Mouse (Mus musculus): ENCODE data around the gene Vmn1r176. TPM values are rescaled to one million over a fixed set of nuclear protein-coding genes. Genes with fewer than 3 reads are reported as not detected.
"Not testable (repeated sequence)": the region's sequence is repeated elsewhere in the genome, so short reads cannot be mapped to it uniquely, and the experiment has no call there.

Vmn1r176 gene
- polyA plus RNA-seq (2015; fragmentation: Nextera tagmentation; extraction: Ambion mirVana), result not detected in 2 replicates

- not testable (repeated sequence) for H3K36me3 ChIP-seq (ENCODE audit: poor library complexity, severe bottlenecking); H3K4me2 ChIP-seq; H3K9ac ChIP-seq; H3K27ac ChIP-seq; H3K27me3 ChIP-seq; H3K4me1 ChIP-seq; H3K9me3 ChIP-seq (replicated peaks); ATAC-seq; H3K4me3 ChIP-seq
- WGBS, result no CpG with 5 or more reads among the region's 1 CpGs
Observed at GRCm38 (mm10) chr7:23837272-23837671, at the start of gene Vmn1r176. Gene Vmn1r176, minus strand, starts transcription at chr7:23837372.

- not testable (repeated sequence) for H3K36me3 ChIP-seq (ENCODE audit: poor library complexity, severe bottlenecking); H3K4me1 ChIP-seq; H3K9me3 ChIP-seq (replicated peaks); H3K4me2 ChIP-seq; ATAC-seq; H3K9ac ChIP-seq; H3K4me3 ChIP-seq; H3K27me3 ChIP-seq; H3K27ac ChIP-seq
- WGBS, result 66% methylated on average over 4 of the region's 4 CpGs
Observed at GRCm38 (mm10) chr7:23876918-23877317, 39.7 kb upstream of the Vmn1r176 start.

- 14% methylated on average over 1 of the region's 1 CpGs for WGBS
- not testable (repeated sequence) for H3K4me2 ChIP-seq, H3K9ac ChIP-seq
Observed at GRCm38 (mm10) chr7:23866349-23866748, 29.2 kb upstream of the Vmn1r176 start, which contains the start of gene Vmn1r177. Gene Vmn1r177, minus strand, starts transcription at chr7:23866449.

GRCm38 (mm10) chr7:23810543-23810942 is 26.6 kb downstream of the Vmn1r176 start, which contains the start of gene Vmn1r175:
Gene Vmn1r175, minus strand, starts transcription at chr7:23810643.
- H3K9me3 ChIP-seq (replicated peaks), result peaks cover 11% of the 10 kb centered on the region
- H3K27me3 ChIP-seq; ATAC-seq; H3K36me3 ChIP-seq (ENCODE audit: poor library complexity, severe bottlenecking); H3K4me3 ChIP-seq; H3K9ac ChIP-seq; H3K4me2 ChIP-seq; H3K27ac ChIP-seq; H3K4me1 ChIP-seq: not testable (repeated sequence)

More at GRCm38 (mm10) chr7:23866349-23866748, 29.2 kb upstream of the Vmn1r176 start, which contains the start of gene Vmn1r177:
- not testable (repeated sequence) for H3K27ac ChIP-seq; H3K4me3 ChIP-seq; H3K27me3 ChIP-seq; H3K4me1 ChIP-seq; ATAC-seq; H3K9me3 ChIP-seq (replicated peaks); H3K36me3 ChIP-seq (ENCODE audit: poor library complexity, severe bottlenecking)

GRCm38 (mm10) chr7:23784526-23784925 is 52.6 kb downstream of the Vmn1r176 start:
- Histone ChIP-seq H3K9me3 (replicated peaks) (peaks cover 58% of the 10 kb centered on the region), H3K36me3 (ENCODE audit: poor library complexity, severe bottlenecking) (no peaks in the 10 kb centered on the region), H3K27me3 (no peaks in the 10 kb centered on the region), H3K4me1 (no peaks in the 10 kb centered on the region), H3K27ac (no peak overlapping the region), H3K4me2 (no peak overlapping the region), H3K9ac (no peak overlapping the region), H3K4me3 (no peak overlapping the region)
- WGBS, result 87% methylated on average over 6 of the region's 6 CpGs
- ATAC-seq, result no peak

Other genes with a start within 250 kb of the Vmn1r176 start
- gene Vmn1r170, start 231.2 kb downstream of the Vmn1r176 start, polyA plus RNA-seq (2015; fragmentation: Nextera tagmentation; extraction: Ambion mirVana), result not detected in 2 replicates
- not detected in 2 replicates for gene Vmn1r171, start 206.7 kb downstream of the Vmn1r176 start, polyA plus RNA-seq (2015; fragmentation: Nextera tagmentation; extraction: Ambion mirVana)
- not detected in 2 replicates for gene Vmn1r172, start 179.1 kb downstream of the Vmn1r176 start, polyA plus RNA-seq (2015; fragmentation: Nextera tagmentation; extraction: Ambion mirVana)
- gene Vmn1r173, start 136.7 kb downstream of the Vmn1r176 start, polyA plus RNA-seq (2015; fragmentation: Nextera tagmentation; extraction: Ambion mirVana), result not detected in 2 replicates
- gene Vmn1r174, start 85.1 kb downstream of the Vmn1r176 start, polyA plus RNA-seq (2015; fragmentation: Nextera tagmentation; extraction: Ambion mirVana), result not detected in 2 replicates
- gene Vmn1r175, start 26.7 kb downstream of the Vmn1r176 start, polyA plus RNA-seq (2015; fragmentation: Nextera tagmentation; extraction: Ambion mirVana), result not detected in 2 replicates
- gene Vmn1r177, start 29.1 kb upstream of the Vmn1r176 start, polyA plus RNA-seq (2015; fragmentation: Nextera tagmentation; extraction: Ambion mirVana), result not detected in 2 replicates
- gene Vmn1r178, start 54.6 kb upstream of the Vmn1r176 start, polyA plus RNA-seq (2015; fragmentation: Nextera tagmentation; extraction: Ambion mirVana), result not detected in 2 replicates
- not detected in 2 replicates for gene Vmn1r179, start 89.6 kb upstream of the Vmn1r176 start, polyA plus RNA-seq (2015; fragmentation: Nextera tagmentation; extraction: Ambion mirVana)
- gene Vmn1r180, start 113.3 kb upstream of the Vmn1r176 start, polyA plus RNA-seq (2015; fragmentation: Nextera tagmentation; extraction: Ambion mirVana), result not detected in 2 replicates
- not detected in 2 replicates for gene Vmn1r181, start 137.2 kb upstream of the Vmn1r176 start, polyA plus RNA-seq (2015; fragmentation: Nextera tagmentation; extraction: Ambion mirVana)
- gene V1rd19, start 164.3 kb upstream of the Vmn1r176 start, polyA plus RNA-seq (2015; fragmentation: Nextera tagmentation; extraction: Ambion mirVana), result not detected in 2 replicates
- gene Vmn1r183, start 215.9 kb upstream of the Vmn1r176 start, polyA plus RNA-seq (2015; fragmentation: Nextera tagmentation; extraction: Ambion mirVana), result not detected in 2 replicates
- gene Zfp180, start 244.6 kb upstream of the Vmn1r176 start, polyA plus RNA-seq (2015; fragmentation: Nextera tagmentation; extraction: Ambion mirVana), result 30.9 and 32.8 TPM in 2 replicates